Mouse (Mus musculus) liver, embryonic 14.5 days (tissue): ENCODE measurements around the gene Pgm2l1. TPM values are rescaled to one million over a fixed set of nuclear protein-coding genes. Genes with fewer than 3 reads are reported as not detected.
"Not testable (repeated sequence)": the region's sequence is repeated elsewhere in the genome, so short reads cannot be mapped to it uniquely, and the experiment has no call there.

Source experiments
- ATAC-seq: fragments of 200-750 bp; cut with Nextera tagmentation; 2 replicates; pipeline ENCODE4 v1.8.0; 2017; ENCODE audit warnings: moderate number of reproducible peaks, mild to moderate bottlenecking, moderate library complexity; ENCODE audit not compliant: insufficient read depth
- DNase-seq, 3 experiments: peaks; one replicate each; pipeline ENCODE4 v3.0.0-alpha.2; 2012 to 2013; ENCODE audit warnings: low read depth in 3 of 3, low spot score in 3 of 3
- H3K27ac ChIP-seq: fragments of 300-500 bp; sonication (generic); 2 replicates; pipeline ENCODE4 v1.5.1; 2014; ENCODE audit warnings: moderate library complexity, mild to moderate bottlenecking, control low read depth, inconsistent platforms
- H3K27me3 ChIP-seq: fragments of 300-500 bp; sonication (generic); 2 replicates; pipeline ENCODE4 v1.6.1; 2014; ENCODE audit warnings: mild to moderate bottlenecking, low read length, moderate library complexity; ENCODE audit not compliant: control insufficient read depth, insufficient read depth
- H3K36me3 ChIP-seq: fragments of 300-500 bp; sonication (generic); replicated peaks from 2 replicates; pipeline ENCODE4 v1.6.1; 2014; ENCODE audit warnings: low read depth; ENCODE audit not compliant: control insufficient read depth, insufficient read depth
- H3K4me1 ChIP-seq, 2 experiments: fragments of 200-500 bp in 1 of 2; fragments of 300-500 bp in 1 of 2; sonication (generic) in 1 of 2; replicated peaks; 2 replicates each; pipeline ENCODE4 v1.6.1; 2012 to 2014; ENCODE audit warnings: antibody characterized with exemption in 1 of 2, inconsistent platforms in 1 of 2, low read length in 1 of 2; ENCODE audit not compliant: control insufficient read depth in 2 of 2, insufficient read depth in 2 of 2
- H3K4me2 ChIP-seq: fragments of 300-500 bp; sonication (generic); 2 replicates; pipeline ENCODE4 v1.6.1; 2014; ENCODE audit warnings: low read depth, mild to moderate bottlenecking, control low read depth, moderate library complexity
- H3K4me3 ChIP-seq, 2 experiments: fragments of 200-500 bp in 1 of 2; fragments of 300-500 bp in 1 of 2; sonication (generic) in 1 of 2; 2 replicates each; pipeline ENCODE4 v1.5.1; 2012 to 2014; ENCODE audit warnings: low read depth in 2 of 2, low read length in 2 of 2, mild to moderate bottlenecking in 2 of 2, control low read depth in 1 of 2, inconsistent platforms in 1 of 2, moderate library complexity in 1 of 2; ENCODE audit not compliant: insufficient read depth in 1 of 2
- H3K9ac ChIP-seq: fragments of 300-500 bp; sonication (generic); replicated peaks from 2 replicates; pipeline ENCODE4 v1.6.1; 2014; ENCODE audit warnings: mild to moderate bottlenecking, control low read depth, moderate library complexity
- H3K9me3 ChIP-seq: fragments of 300-500 bp; sonication (generic); 2 replicates; pipeline ENCODE4 v1.6.1; 2016; ENCODE audit warnings: low read length, mixed read lengths; ENCODE audit not compliant: control insufficient read depth
- CTCF ChIP-seq: IDR thresholded peaks from 2 replicates; pipeline ENCODE4 v1.5.1; 2016; ENCODE audit warnings: antibody characterized with exemption, low read depth, control low read depth
- EP300 ChIP-seq: IDR thresholded peaks from 2 replicates; pipeline ENCODE4 v1.6.1; 2016; ENCODE audit warnings: antibody characterized with exemption, low read depth
- WGBS: fragments of 180-500 bp; shearing (Covaris S2); extraction: QIAGEN DNeasy Blood & Tissue Kit; methylation state at CpG from one replicate; pipeline ENCODE4 v1.1.7; 2014; ENCODE audit not compliant: insufficient replicate concordance; 5-methylcytosine and 5-hydroxymethylcytosine counted together
- polyA plus RNA-seq, 2 experiments: library from polyadenylated mRNA; depleted of rRNA in 1 of 2; stranded (reverse) in 1 of 2; unstranded in 1 of 2; fragments of >200 nt; fragmentation: Nextera tagmentation in 1 of 2; extraction: Ambion mirVana in 1 of 2; gene quantifications; 2 replicates each; pipeline versions ENCODE4 v1.2.1 to v1.2.3; 2012 to 2014

Pgm2l1 gene
- polyA plus RNA-seq, 2 experiments = 1.3 to 2.4 TPM

GRCm38 (mm10) chr7:100244225-100244624 lies 17.0 kb downstream of the Pgm2l1 start:
- H3K4me2 ChIP-seq = no peak overlapping the region
- H3K27me3 ChIP-seq = no peaks in the 10 kb centered on the region
- DNase-seq (no peak), ATAC-seq (no peak)
- no peaks in the 10 kb centered on the region for H3K9me3 ChIP-seq
- no peak overlapping the region for H3K4me3 ChIP-seq
- H3K36me3 ChIP-seq = no peaks in the 10 kb centered on the region
- 68% methylated on average over 4 of the region's 4 CpGs for WGBS
- TF ChIP-seq CTCF (no peak), EP300 (no peak)
- H3K27ac ChIP-seq = no peak overlapping the region
- H3K4me1 ChIP-seq = no peaks in the 10 kb centered on the region
- H3K9ac ChIP-seq = no peak overlapping the region

- H3K27ac ChIP-seq = no peak overlapping the region
- no peaks in the 10 kb centered on the region for H3K27me3 ChIP-seq
- H3K36me3 ChIP-seq = no peaks in the 10 kb centered on the region
- no peak for TF ChIP-seq EP300
- no peak for TF ChIP-seq CTCF
- no peaks in the 10 kb centered on the region for H3K4me1 ChIP-seq
- no peak overlapping the region for H3K9ac ChIP-seq
- ATAC-seq (no peak), DNase-seq (no peak)
- no peaks in the 10 kb centered on the region for H3K9me3 ChIP-seq
- no peak overlapping the region for H3K4me3 ChIP-seq
- no peak overlapping the region for H3K4me2 ChIP-seq
- 86% methylated on average over 3 of the region's 3 CpGs for WGBS
These were observed 18.0 kb downstream of the Pgm2l1 start for GRCm38 (mm10) chr7:100245176-100245575.

- peaks cover 6% of the 10 kb centered on the region for H3K36me3 ChIP-seq
- DNase-seq (no peak), ATAC-seq (no peak)
- no peak overlapping the region for H3K9ac ChIP-seq
- no peak overlapping the region for H3K4me2 ChIP-seq
- TF ChIP-seq EP300 = no peak
- TF ChIP-seq CTCF = no peak
- H3K27me3 ChIP-seq = no peaks in the 10 kb centered on the region
- no peaks in the 10 kb centered on the region for H3K9me3 ChIP-seq
- 87% methylated on average over 5 of the region's 5 CpGs for WGBS
- peaks cover 0 to 6% of the 10 kb centered on the region in 2 experiments; a peak in 2 of 4 replicates for H3K4me1 ChIP-seq
- H3K27ac ChIP-seq = no peak overlapping the region
- no peak overlapping the region for H3K4me3 ChIP-seq
These were observed 23.5 kb downstream of the Pgm2l1 start for GRCm38 (mm10) chr7:100250667-100251066.

DNA sequence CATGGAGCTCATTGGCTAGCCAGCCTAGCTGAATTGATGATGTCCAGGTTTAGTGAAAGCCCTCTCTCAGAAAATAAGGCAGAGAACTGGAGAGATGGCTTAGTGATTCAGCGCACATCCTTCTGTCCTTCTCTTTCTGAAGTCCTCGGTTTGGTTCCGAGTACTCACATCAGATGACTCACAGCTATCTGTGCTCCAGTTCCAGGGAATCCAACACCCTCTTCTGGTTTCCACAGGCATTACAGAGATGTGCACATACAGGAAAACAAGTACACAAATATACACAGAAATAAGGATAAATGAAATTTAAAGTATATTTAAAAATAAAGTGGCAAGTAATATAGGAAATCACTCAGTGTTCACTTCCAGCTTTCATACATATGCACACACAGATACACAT lies 35.2 kb downstream of the Pgm2l1 start:
- no peak overlapping the region for H3K9ac ChIP-seq
- H3K36me3 ChIP-seq = no peaks in the 10 kb centered on the region; the same call in 1 of the 2 replicates
- H3K4me3 ChIP-seq = no peak overlapping the region
- no peak for ATAC-seq
- H3K4me1 ChIP-seq = no peaks in the 10 kb centered on the region
- no peaks in the 10 kb centered on the region for H3K27me3 ChIP-seq
- 84% methylated on average over 3 of the region's 3 CpGs for WGBS
- TF ChIP-seq CTCF (no peak), EP300 (no peak)
- H3K4me2 ChIP-seq = no peak overlapping the region
- DNase-seq = no peak
- H3K27ac ChIP-seq = no peak overlapping the region
- no peaks in the 10 kb centered on the region for H3K9me3 ChIP-seq

DNA sequence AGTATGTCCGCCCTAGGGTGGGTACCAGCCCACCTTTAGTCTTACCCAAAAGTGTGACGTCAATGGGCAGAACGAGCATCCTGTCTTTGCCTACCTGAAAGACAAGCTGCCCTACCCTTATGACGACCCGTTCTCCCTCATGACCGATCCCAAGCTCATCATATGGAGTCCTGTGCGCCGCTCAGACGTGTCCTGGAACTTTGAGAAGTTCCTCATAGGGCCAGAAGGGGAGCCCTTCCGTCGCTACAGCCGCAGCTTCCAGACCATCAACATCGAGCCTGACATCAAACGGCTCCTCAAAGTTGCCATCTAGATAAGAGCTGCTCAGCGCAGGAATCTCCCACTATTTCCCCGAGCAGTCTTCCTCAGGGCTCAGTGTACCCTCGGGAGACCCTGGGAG lies 37.7 kb downstream of the Pgm2l1 start:
- H3K27me3 ChIP-seq, H3K4me3 ChIP-seq, H3K9me3 ChIP-seq, H3K36me3 ChIP-seq, DNase-seq, H3K4me2 ChIP-seq, H3K4me1 ChIP-seq, H3K27ac ChIP-seq, H3K9ac ChIP-seq, ATAC-seq: not testable (repeated sequence)
- peak; percentile 33; the same call in 1 of the 2 replicates for TF ChIP-seq CTCF
- WGBS = 55% methylated on average over 15 of the region's 17 CpGs
